Mouse (Mus musculus) megakaryocyte progenitor cell, adult 5-6 weeks (primary cell): ENCODE data around the gene Olfr538. TPM values are rescaled to one million over a fixed set of nuclear protein-coding genes. Genes with fewer than 3 reads are reported as not detected.
"Not testable (repeated sequence)": the region's sequence is repeated elsewhere in the genome, so short reads cannot be mapped to it uniquely, and the experiment has no call there.

Experiments used
- ATAC-seq: replicated peaks from 2 replicates; pipeline ENCODE4 v1.8.0; 2016; ENCODE audit warnings: mild to moderate bottlenecking, moderate TSS enrichment, inconsistent platforms; ENCODE audit not compliant: poor library complexity
- total RNA-seq, 2 experiments: library from RNA; stranded (forward) in 1 of 2; stranded (reverse) in 1 of 2; fragments of 157-497, 149-512 nt in 1 of 2; fragments of 200-1000 nt in 1 of 2; gene quantifications; 2 replicates each; pipeline versions ENCODE4 v1.2.3 to v1.2.4; 2015 to 2017

The Olfr538 gene
- total RNA-seq (2015) (not detected in 2 replicates), total RNA-seq (2017) (not detected in 2 replicates)

DNA sequence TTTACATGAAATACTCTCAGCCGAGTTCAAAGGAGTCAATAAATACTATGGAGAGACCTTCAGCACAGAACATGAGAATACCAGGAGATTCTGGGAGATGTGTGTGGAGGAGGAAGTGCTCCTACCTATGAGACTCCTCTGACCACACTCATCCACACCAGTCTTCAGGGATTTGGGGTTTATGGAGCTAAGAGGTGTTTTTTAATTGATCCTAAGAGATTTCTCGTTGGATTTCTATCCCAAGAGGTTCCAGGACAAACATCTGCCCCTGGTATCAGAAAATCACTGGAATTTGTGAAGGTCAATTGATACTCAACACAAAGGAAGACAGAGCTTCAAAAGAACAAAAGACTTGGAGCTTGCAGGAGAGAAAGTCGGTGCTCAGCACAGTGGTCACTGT, at the start of gene Olfr538:
TSS of gene Olfr538 (plus strand) at position 301 of the 400 bp plus-strand sequence.
- no peak for ATAC-seq

DNA sequence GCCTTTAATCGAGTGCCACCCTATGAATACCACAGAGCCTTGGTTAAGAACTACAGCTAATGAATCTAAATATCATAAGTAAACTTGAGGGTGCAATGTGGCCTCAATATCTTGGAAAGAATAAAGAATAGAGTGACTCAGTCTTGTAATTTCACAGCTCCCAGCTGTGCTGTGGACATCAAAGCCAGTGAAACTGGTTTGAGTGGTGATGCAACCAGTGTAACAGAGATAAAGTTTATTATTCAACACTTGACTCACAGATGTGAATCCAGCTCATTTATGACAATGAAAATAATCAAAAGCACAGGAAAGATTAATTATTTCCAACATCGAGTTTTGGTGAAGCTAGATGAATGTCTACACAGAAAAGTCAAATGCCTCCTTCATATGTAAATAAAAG, 27.9 kb upstream of the Olfr538 start:
- ATAC-seq: no peak

DNA sequence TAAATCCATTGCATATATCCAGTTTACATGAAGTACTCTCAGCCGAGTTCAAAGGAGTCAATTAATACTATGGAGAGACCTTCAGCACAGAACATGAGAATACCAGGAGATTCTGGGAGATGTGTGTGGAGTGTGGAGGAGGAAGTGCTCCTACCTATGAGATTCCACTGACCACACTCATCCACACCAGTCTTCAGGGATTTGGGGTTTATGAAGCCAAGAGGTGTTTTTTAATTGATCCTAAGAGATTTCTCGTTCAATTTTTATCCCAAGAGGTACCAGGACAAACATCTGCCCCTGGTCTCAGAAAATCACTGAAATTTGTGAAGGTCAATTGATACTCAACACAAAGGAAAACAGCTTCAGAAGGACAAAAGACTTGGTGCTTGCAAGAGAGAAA, 33.3 kb downstream of the Olfr538 start, which contains the start of gene Olfr46:
TSS of gene Olfr46 (plus strand) at position 301 of the 400 bp plus-strand sequence.
- not testable (repeated sequence) for ATAC-seq

Other genes starting within 250 kb of the Olfr538 start
- not detected in 2 replicates for gene Olfr525, start 247.0 kb upstream of the Olfr538 start, total RNA-seq (2015)
- gene Olfr525, start 247.0 kb upstream of the Olfr538 start, total RNA-seq (2017): not detected in 2 replicates
- not detected in 2 replicates for gene Olfr527, start 233.9 kb upstream of the Olfr538 start, total RNA-seq (2015)
- not detected in 2 replicates for gene Olfr527, start 233.9 kb upstream of the Olfr538 start, total RNA-seq (2017)
- gene Olfr60, start 206.2 kb upstream of the Olfr538 start, total RNA-seq (2015): 0.07 TPM in 1 of 2 replicates, not detected in the other
- not detected in 2 replicates for gene Olfr60, start 206.2 kb upstream of the Olfr538 start, total RNA-seq (2017)
- gene Olfr530, start 191.6 kb upstream of the Olfr538 start, total RNA-seq (2015): not detected in 2 replicates
- not detected in 2 replicates for gene Olfr530, start 191.6 kb upstream of the Olfr538 start, total RNA-seq (2017)
- gene Olfr531, start 165.0 kb upstream of the Olfr538 start, total RNA-seq (2015): not detected in 2 replicates
- gene Olfr531, start 165.0 kb upstream of the Olfr538 start, total RNA-seq (2017): not detected in 2 replicates
- not detected in 2 replicates for gene Olfr532, start 146.2 kb upstream of the Olfr538 start, total RNA-seq (2015)
- gene Olfr532, start 146.2 kb upstream of the Olfr538 start, total RNA-seq (2017): not detected in 2 replicates
- not detected in 2 replicates for gene Olfr533, start 104.5 kb upstream of the Olfr538 start, total RNA-seq (2015)
- not detected in 2 replicates for gene Olfr533, start 104.5 kb upstream of the Olfr538 start, total RNA-seq (2017)
- not detected in 2 replicates for gene Olfr535, start 83.7 kb upstream of the Olfr538 start, total RNA-seq (2015)
- gene Olfr535, start 83.7 kb upstream of the Olfr538 start, total RNA-seq (2017): not detected in 2 replicates
- not detected in 2 replicates for gene Olfr536, start 60.5 kb upstream of the Olfr538 start, total RNA-seq (2015)
- not detected in 2 replicates for gene Olfr536, start 60.5 kb upstream of the Olfr538 start, total RNA-seq (2017)
- not detected in 2 replicates for gene Olfr46, start 33.4 kb downstream of the Olfr538 start, total RNA-seq (2015)
- gene Olfr46, start 33.4 kb downstream of the Olfr538 start, total RNA-seq (2017): not detected in 2 replicates
- not detected in 2 replicates for gene Olfr61, start 61.1 kb downstream of the Olfr538 start, total RNA-seq (2015)
- not detected in 2 replicates for gene Olfr61, start 61.1 kb downstream of the Olfr538 start, total RNA-seq (2017)
- gene Olfr53, start 78.6 kb downstream of the Olfr538 start, total RNA-seq (2015): not detected in 2 replicates
- not detected in 2 replicates for gene Olfr53, start 78.6 kb downstream of the Olfr538 start, total RNA-seq (2017)
- gene Olfr539, start 92.0 kb downstream of the Olfr538 start, total RNA-seq (2015): not detected in 2 replicates
- not detected in 2 replicates for gene Olfr539, start 92.0 kb downstream of the Olfr538 start, total RNA-seq (2017)
- gene Olfr45, start 114.1 kb downstream of the Olfr538 start, total RNA-seq (2015): not detected in 2 replicates
- 0.10 TPM in 1 of 2 replicates, not detected in the other for gene Olfr45, start 114.1 kb downstream of the Olfr538 start, total RNA-seq (2017)
- not detected in 2 replicates for gene Olfr541, start 129.4 kb downstream of the Olfr538 start, total RNA-seq (2015)
- not detected in 2 replicates for gene Olfr541, start 129.4 kb downstream of the Olfr538 start, total RNA-seq (2017)
- not detected in 2 replicates for gene Cyp2e1, start 195.9 kb downstream of the Olfr538 start, total RNA-seq (2015)
- not detected in 2 replicates for gene Cyp2e1, start 195.9 kb downstream of the Olfr538 start, total RNA-seq (2017)
- gene Syce1, start 220.0 kb downstream of the Olfr538 start, total RNA-seq (2015): 0.20 and 1.4 TPM in 2 replicates
- 2.7 and 4.4 TPM in 2 replicates for gene Syce1, start 220.0 kb downstream of the Olfr538 start, total RNA-seq (2017)